In genomic region chr4:149979819-149980308, GRCm38 (mm10) we compare ENCODE assay signal across 8 mouse cellular contexts. TPM values are rescaled to one million over a fixed set of nuclear protein-coding genes. Genes with fewer than 3 reads are reported as not detected.
DNase-seq lines count a peak whose midpoint lies in the region; ATAC-seq and TF ChIP-seq lines count a peak whose summit lies in the region.

No protein-coding gene starts in this region.

- H3K27ac ChIP-seq in heart, embryonic 13.5 days (replicated peaks): 0 out of 2 replicates have a peak overlapping the region, but pooled peaks have one; percentile 24
- H3K27ac ChIP-seq in kidney, postnatal 0 days: no peak overlapping the region
- no peak overlapping the region for H3K27ac ChIP-seq in liver, embryonic 11.5 days (ENCODE audit: low read depth, low read length)
- H3K27ac ChIP-seq in stomach, embryonic 15.5 days: no peak overlapping the region

- peaks cover 37% of the 10 kb centered on the region for H3K4me1 ChIP-seq in heart, embryonic 13.5 days
- H3K4me1 ChIP-seq in kidney, postnatal 0 days (replicated peaks; ENCODE audit: insufficient read depth, low read length): peaks cover 18% of the 10 kb centered on the region
- H3K4me1 ChIP-seq in liver, embryonic 11.5 days (replicated peaks; ENCODE audit: control insufficient read depth, insufficient read depth, low read length): peaks cover 10% of the 10 kb centered on the region
- H3K4me1 ChIP-seq in stomach, embryonic 15.5 days: peaks cover 26% of the 10 kb centered on the region

- 4% methylated on average over 12 of the region's 12 CpGs for WGBS in heart, embryonic 13.5 days
- 5% methylated on average over 12 of the region's 12 CpGs for WGBS in kidney, postnatal 0 days
- WGBS in liver, embryonic 11.5 days: 9% methylated on average over 12 of the region's 12 CpGs
- 6% methylated on average over 12 of the region's 12 CpGs for WGBS in stomach, embryonic 15.5 days

- H3K4me3 ChIP-seq in heart, embryonic 13.5 days: peak overlapping the region; percentile 34
- H3K4me3 ChIP-seq in kidney, postnatal 0 days (replicated peaks; ENCODE audit: low read depth, low read length): no peak overlapping the region
- H3K4me3 ChIP-seq in liver, embryonic 11.5 days (ENCODE audit: low read depth, low read length): no peak overlapping the region
- no peak overlapping the region for H3K4me3 ChIP-seq in stomach, embryonic 15.5 days (replicated peaks)

- H3K4me2 ChIP-seq in heart, embryonic 13.5 days: peak overlapping the region; percentile 70
- no peak overlapping the region for H3K4me2 ChIP-seq in kidney, postnatal 0 days (ENCODE audit: low read length)
- H3K4me2 ChIP-seq in liver, embryonic 11.5 days: peak overlapping the region; percentile 49
- peak overlapping the region; percentile 44 for H3K4me2 ChIP-seq in stomach, embryonic 15.5 days

- peak; percentile 78 for ATAC-seq in erythroblast, adult 5-6 weeks (replicated peaks; ENCODE audit: low FRiP score, poor library complexity, severe bottlenecking)
- no peak for ATAC-seq in heart, embryonic 13.5 days (ENCODE audit: extremely low read depth, insufficient number of reproducible peaks, low FRiP score, low TSS enrichment)
- ATAC-seq in kidney, postnatal 0 days (replicated peaks; ENCODE audit: low FRiP score, low read depth): peak; percentile 58
- peak; percentile 49 for ATAC-seq in liver, embryonic 11.5 days (replicated peaks; ENCODE audit: low FRiP score)
- ATAC-seq in stomach, embryonic 15.5 days (ENCODE audit: insufficient read depth, low FRiP score, low read depth): 0 out of 2 replicates have a peak, but pooled peaks have one; percentile 24

- peaks cover 5% of the 10 kb centered on the region; the same call in 1 of the 2 replicates for H3K27me3 ChIP-seq in heart, embryonic 13.5 days (replicated peaks)
- H3K27me3 ChIP-seq in kidney, postnatal 0 days (ENCODE audit: insufficient read depth, low read length): no peaks in the 10 kb centered on the region
- H3K27me3 ChIP-seq in liver, embryonic 11.5 days (replicated peaks; ENCODE audit: control insufficient read depth, insufficient read depth, low read length): 0 out of 2 replicates have a peak, but pooled peaks cover 4% of the 10 kb centered on the region
- H3K27me3 ChIP-seq in stomach, embryonic 15.5 days (replicated peaks): no peaks in the 10 kb centered on the region

- TF ChIP-seq CTCF in brain, embryonic 14.5 days (IDR thresholded peaks at IDR 0.05; ENCODE audit: borderline replicate concordance, extremely low read depth, insufficient read depth, insufficient read length): peak; percentile 96
- peak; percentile 97 for TF ChIP-seq CTCF in kidney, postnatal 0 days (IDR thresholded peaks at IDR 0.05; ENCODE audit: low read depth)

- no peaks in the 10 kb centered on the region for H3K9me3 ChIP-seq in heart, embryonic 13.5 days
- H3K9me3 ChIP-seq in kidney, postnatal 0 days (replicated peaks; ENCODE audit: low read length): no peaks in the 10 kb centered on the region
- no peaks in the 10 kb centered on the region for H3K9me3 ChIP-seq in liver, embryonic 11.5 days (ENCODE audit: control insufficient read depth, low read length)
- H3K9me3 ChIP-seq in stomach, embryonic 15.5 days: no peaks in the 10 kb centered on the region

- peak; percentile 89 for DNase-seq in CD4-positive, CD25-positive, alpha-beta regulatory T cell, adult 2 months (ENCODE audit: low read depth, low spot score)
- peak; percentile 90 for DNase-seq in brain, embryonic 14.5 days (ENCODE audit: low read depth)
- DNase-seq in kidney, postnatal 0 days (ENCODE audit: low spot score): peak; percentile 90
- DNase-seq in liver, embryonic 11.5 days (ENCODE audit: low spot score): peak; percentile 81
- peak; percentile 88 for DNase-seq in naive thymus-derived CD4-positive, alpha-beta T cell, adult 2 months (ENCODE audit: low read depth)

- H3K9ac ChIP-seq in heart, embryonic 13.5 days: peak overlapping the region; percentile 67
- H3K9ac ChIP-seq in kidney, postnatal 0 days (ENCODE audit: low read depth, low read length): peak overlapping the region; percentile 10; the same call in 1 of the 2 replicates
- no peak overlapping the region for H3K9ac ChIP-seq in liver, embryonic 11.5 days (ENCODE audit: low read depth, low read length)
- H3K9ac ChIP-seq in stomach, embryonic 15.5 days: no peak overlapping the region

- no peak for TF ChIP-seq POLR2A in brain, embryonic 14.5 days (IDR thresholded peaks at IDR 0.05; ENCODE audit: borderline replicate concordance, extremely low read depth, insufficient read depth, insufficient read length, poor library complexity, severe bottlenecking)

- H3K36me3 ChIP-seq in heart, embryonic 13.5 days: peaks cover 31% of the 10 kb centered on the region
- peaks cover 18% of the 10 kb centered on the region; the same call in 1 of the 2 replicates for H3K36me3 ChIP-seq in kidney, postnatal 0 days (ENCODE audit: insufficient read depth, low read length)
- no peaks in the 10 kb centered on the region; the same call in 1 of the 2 replicates for H3K36me3 ChIP-seq in liver, embryonic 11.5 days (ENCODE audit: control insufficient read depth, insufficient read depth, low read length)
- H3K36me3 ChIP-seq in stomach, embryonic 15.5 days: peaks cover 4% of the 10 kb centered on the region; the same call in 1 of the 2 replicates

RNA-seq across cellular contexts. Expression of gene Spsb1, which starts 25.0 kb away (rescaled TPM):
- polyA plus RNA-seq in brain, embryonic 14.5 days (2012; rRNA removed): 5.2 and 6.4 TPM in 2 replicates
- not detected in 2 replicates for total RNA-seq in erythroblast, adult 5-6 weeks (2015; ENCODE audit: low replicate concordance)
- total RNA-seq in erythroblast, adult 5-6 weeks (2017; ENCODE audit: low replicate concordance): 0.42 TPM in 1 of 2 replicates, not detected in the other
- polyA plus RNA-seq in heart, embryonic 13.5 days (2015; fragmentation: Nextera tagmentation; extraction: Ambion mirVana): 4.3 and 4.5 TPM in 2 replicates
- polyA plus RNA-seq in kidney, postnatal 0 days (2015; fragmentation: Nextera tagmentation; extraction: Ambion mirVana): 10.7 and 11.6 TPM in 2 replicates
- 2.9 and 3.1 TPM in 2 replicates for polyA plus RNA-seq in liver, embryonic 11.5 days (2014; fragmentation: Nextera tagmentation; extraction: Ambion mirVana)
- polyA plus RNA-seq in stomach, embryonic 15.5 days (2015; fragmentation: Nextera tagmentation; extraction: Ambion mirVana): 15.1 and 15.6 TPM in 2 replicates

RNA-seq across cellular contexts. Expression of gene H6pd, which starts 29.0 kb away (rescaled TPM):
- polyA plus RNA-seq in brain, embryonic 14.5 days (2012; rRNA removed): 3.2 and 5.8 TPM in 2 replicates
- total RNA-seq in erythroblast, adult 5-6 weeks (2015; ENCODE audit: low replicate concordance): 4.8 and 6.5 TPM in 2 replicates
- total RNA-seq in erythroblast, adult 5-6 weeks (2017; ENCODE audit: low replicate concordance): 4.2 and 7.0 TPM in 2 replicates
- 10.2 and 10.6 TPM in 2 replicates for polyA plus RNA-seq in heart, embryonic 13.5 days (2015; fragmentation: Nextera tagmentation; extraction: Ambion mirVana)
- 27.2 and 27.8 TPM in 2 replicates for polyA plus RNA-seq in kidney, postnatal 0 days (2015; fragmentation: Nextera tagmentation; extraction: Ambion mirVana)
- 9.4 and 9.8 TPM in 2 replicates for polyA plus RNA-seq in liver, embryonic 11.5 days (2014; fragmentation: Nextera tagmentation; extraction: Ambion mirVana)
- polyA plus RNA-seq in stomach, embryonic 15.5 days (2015; fragmentation: Nextera tagmentation; extraction: Ambion mirVana): 14.4 and 15.3 TPM in 2 replicates

Comparison
In these comparisons a context has a peak if more than half of its experiments do, and no peak if none do; other contexts are left out.
1. H3K9ac ChIP-seq: peak in heart, embryonic 13.5 days (single experiment) and kidney, postnatal 0 days (single experiment); none in liver, embryonic 11.5 days (single experiment) and stomach, embryonic 15.5 days (single experiment).
2. Peak in every context shown above with its lines, with median percentiles within 50 percentile points of each other: DNase-seq.